Mouse (Mus musculus) layer of hippocampus, adult 8-10 months (tissue): ENCODE measurements around the gene Olfr832. TPM values are rescaled to one million over a fixed set of nuclear protein-coding genes. Genes with fewer than 3 reads are reported as not detected.
"Not testable (repeated sequence)": the region's sequence is repeated elsewhere in the genome, so short reads cannot be mapped to it uniquely, and the experiment has no call there.

ENCODE experiments used
- DNase-seq, 2 experiments: peaks; one replicate each; pipeline ENCODE4 v3.0.0; 2022; ENCODE audit warnings: low spot score in 2 of 2
- total RNA-seq, 4 experiments: library from RNA; stranded (reverse); gene quantifications; 2 replicates each; pipeline ENCODE4 v1.2.4; 2022

Olfr832 gene
- total RNA-seq: not detected

- not testable (repeated sequence) for DNase-seq
Measured at GRCm38 (mm10) chr9:18936822-18937221, at the start of gene Olfr832. TSS of gene Olfr832 (plus strand) at chr9:18937122.

- not testable (repeated sequence) for DNase-seq
Measured at GRCm38 (mm10) chr9:18907699-18908098, 29.2 kb upstream of the Olfr832 start.

GRCm38 (mm10) chr9:18927921-18928320, 9.0 kb upstream of the Olfr832 start:
- not testable (repeated sequence) for DNase-seq

- no peak for DNase-seq
Measured at GRCm38 (mm10) chr9:18962021-18962420, 25.1 kb downstream of the Olfr832 start.

GRCm38 (mm10) chr9:18987690-18988089, 50.8 kb downstream of the Olfr832 start, which contains the start of gene Olfr834:
TSS of gene Olfr834 (plus strand) at chr9:18987990.
- DNase-seq: no peak

Other genes starting within 250 kb of the Olfr832 start
- gene Olfr24, start 173.1 kb upstream of the Olfr832 start, total RNA-seq: not detected
- gene Olfr828, start 117.6 kb upstream of the Olfr832 start, total RNA-seq: not detected
- gene Olfr829, start 82.2 kb upstream of the Olfr832 start, total RNA-seq: not detected
- gene Olfr830, start 62.4 kb upstream of the Olfr832 start, total RNA-seq: not detected
- gene Olfr834, start 50.9 kb downstream of the Olfr832 start, total RNA-seq: not detected
- gene Olfr835, start 95.6 kb downstream of the Olfr832 start, total RNA-seq: not detected
- not detected for gene Olfr836, start 183.3 kb downstream of the Olfr832 start, total RNA-seq
- gene Olfr837, start 199.2 kb downstream of the Olfr832 start, total RNA-seq: not detected
- under 1 TPM in 2 of 4 experiments, not detected in 2; 0.09 to 0.10 TPM for gene Olfr839-ps1, start 240.2 kb downstream of the Olfr832 start, total RNA-seq